Mouse (Mus musculus) CH12.LX (cell line): ENCODE data around the gene Zc3hc1. TPM values are rescaled to one million over a fixed set of nuclear protein-coding genes. Genes with fewer than 3 reads are reported as not detected.

Experiments used
- DNase-seq: peaks from one replicate; pipeline ENCODE4 v3.0.0-alpha.2; 2013; ENCODE audit errors: extremely low read depth
- H3K27ac ChIP-seq: 2 replicates; pipeline ENCODE4 v1.5.1; 2012; ENCODE audit warnings: low read depth, mild to moderate bottlenecking, control low read depth, moderate library complexity; ENCODE audit not compliant: insufficient read depth
- H3K27me3 ChIP-seq: replicated peaks from 2 replicates; pipeline ENCODE3; 2012; ENCODE audit warnings: inconsistent platforms
- H3K36me3 ChIP-seq, 2 experiments: replicated peaks in 1 of 2; 2 replicates each; pipeline versions ENCODE3 to v1.6.1; 2012; ENCODE audit warnings: inconsistent platforms in 1 of 2, low read length in 1 of 2, mild to moderate bottlenecking in 1 of 2, mixed read lengths in 1 of 2, moderate library complexity in 1 of 2; ENCODE audit not compliant: control insufficient read depth in 1 of 2, insufficient read depth in 1 of 2
- H3K4me1 ChIP-seq, 2 experiments: 2 replicates each; pipeline ENCODE4 v1.6.1; 2012; ENCODE audit warnings: inconsistent platforms in 1 of 2, moderate library complexity in 1 of 2; ENCODE audit not compliant: insufficient read depth in 2 of 2, control insufficient read depth in 1 of 2
- H3K4me2 ChIP-seq: 2 replicates; pipeline ENCODE4 v1.6.1; 2012; ENCODE audit warnings: low read depth, mild to moderate bottlenecking, control low read depth; ENCODE audit not compliant: poor library complexity, insufficient read depth, severe bottlenecking
- H3K4me3 ChIP-seq, 3 experiments: fragments of 150-350 bp in 1 of 3; sonication (generic) in 1 of 3; replicated peaks in 1 of 3; 2 replicates each; pipeline versions ENCODE3 to v1.5.1; 2011 to 2012; ENCODE audit warnings: low read depth in 2 of 3, low read length in 2 of 3, mild to moderate bottlenecking in 2 of 3, moderate library complexity in 2 of 3, control low read depth in 1 of 3, improper control_type of control experiment in 1 of 3, inconsistent platforms in 1 of 3, mixed read lengths in 1 of 3; ENCODE audit not compliant: poor library complexity in 1 of 3
- H3K79me2 ChIP-seq: replicated peaks from 2 replicates; pipeline ENCODE4 v1.6.1; 2012; ENCODE audit warnings: mild to moderate bottlenecking, moderate library complexity; ENCODE audit not compliant: control insufficient read depth, poor library complexity, insufficient read depth, severe bottlenecking; ENCODE audit errors: extremely low read depth
- H3K9ac ChIP-seq: 2 replicates; pipeline ENCODE4 v1.6.1; 2012; ENCODE audit warnings: low read depth, mild to moderate bottlenecking, control low read depth, moderate library complexity; ENCODE audit not compliant: insufficient read depth
- H3K9me3 ChIP-seq: replicated peaks from 2 replicates; pipeline ENCODE3; 2012; ENCODE audit warnings: low read length, inconsistent platforms, mixed read lengths
- CHD1 ChIP-seq: IDR thresholded peaks from 2 replicates; pipeline ENCODE4 v1.6.1; 2012; ENCODE audit warnings: low read depth, low read length, improper control_type of control experiment, inconsistent platforms
- CHD2 ChIP-seq: IDR thresholded peaks from 2 replicates; pipeline ENCODE4 v1.6.1; 2011; ENCODE audit warnings: low read length, improper control_type of control experiment
- E2F4 ChIP-seq: IDR thresholded peaks from 2 replicates; pipeline ENCODE4 v1.6.1; 2011; ENCODE audit warnings: low read depth, low read length, improper control_type of control experiment; ENCODE audit not compliant: insufficient replicate concordance
- ELF1 ChIP-seq: IDR thresholded peaks from 2 replicates; pipeline ENCODE4 v1.6.1; 2014; ENCODE audit warnings: low read depth, mild to moderate bottlenecking, inconsistent platforms, low read length, improper control_type of control experiment
- ETS1 ChIP-seq: conservative IDR thresholded peaks from 2 replicates; pipeline ENCODE4 v1.6.1; 2012; ENCODE audit warnings: low read depth, mild to moderate bottlenecking, inconsistent platforms, low read length, improper control_type of control experiment, moderate library complexity
- GABPA ChIP-seq: IDR thresholded peaks from 2 replicates; pipeline ENCODE4 v1.6.1; 2012; ENCODE audit warnings: low read depth, low read length, improper control_type of control experiment, inconsistent platforms; ENCODE audit not compliant: insufficient replicate concordance
- HCFC1 ChIP-seq: IDR thresholded peaks from 2 replicates; pipeline ENCODE4 v1.6.1; 2012; ENCODE audit warnings: low read depth, mild to moderate bottlenecking, inconsistent platforms, low read length, improper control_type of control experiment
- JUN ChIP-seq: IDR thresholded peaks from 2 replicates; pipeline ENCODE4 v1.6.1; 2011; ENCODE audit warnings: low read depth, mild to moderate bottlenecking, low read length, improper control_type of control experiment, moderate library complexity; ENCODE audit not compliant: insufficient read depth
- KAT2A ChIP-seq: IDR thresholded peaks from 2 replicates; pipeline ENCODE4 v1.6.1; 2012; ENCODE audit warnings: low read length, improper control_type of control experiment, inconsistent platforms; ENCODE audit not compliant: insufficient replicate concordance
- MAFK ChIP-seq: IDR thresholded peaks from 2 replicates; pipeline ENCODE4 v1.6.1; 2011; ENCODE audit warnings: low read length, improper control_type of control experiment; ENCODE audit not compliant: insufficient replicate concordance
- MAX ChIP-seq: IDR thresholded peaks from 2 replicates; pipeline ENCODE4 v1.6.1; 2011; ENCODE audit warnings: low read length, improper control_type of control experiment
- MAZ ChIP-seq: IDR thresholded peaks from 2 replicates; pipeline ENCODE4 v1.6.1; 2012; ENCODE audit warnings: low read depth, mild to moderate bottlenecking, inconsistent platforms, low read length, improper control_type of control experiment, moderate library complexity
- MXI1 ChIP-seq: IDR thresholded peaks from 2 replicates; pipeline ENCODE4 v1.6.1; 2011; ENCODE audit warnings: mild to moderate bottlenecking, low read depth, low read length, improper control_type of control experiment
- NRF1 ChIP-seq: IDR thresholded peaks from 2 replicates; pipeline ENCODE4 v1.6.1; 2014; ENCODE audit warnings: low read depth, mild to moderate bottlenecking, inconsistent platforms, low read length, improper control_type of control experiment, moderate library complexity
- PAX5 ChIP-seq: IDR thresholded peaks from 2 replicates; pipeline ENCODE4 v1.6.1; 2012; ENCODE audit warnings: low read length, inconsistent platforms, mixed read lengths
- POLR2A ChIP-seq: IDR thresholded peaks from 2 replicates; pipeline ENCODE4 v1.6.1; 2011; ENCODE audit warnings: low read depth, mild to moderate bottlenecking, improper control_type of control experiment, low read length
- POLR2AphosphoS2 ChIP-seq: IDR thresholded peaks from 2 replicates; pipeline ENCODE4 v1.6.1; 2011; ENCODE audit warnings: low read depth, low read length, improper control_type of control experiment
- SMC3 ChIP-seq: IDR thresholded peaks from 2 replicates; pipeline ENCODE4 v1.6.1; 2011; ENCODE audit warnings: low read depth, low read length, improper control_type of control experiment
- TCF12 ChIP-seq: IDR thresholded peaks from 2 replicates; pipeline ENCODE4 v1.6.1; 2014; ENCODE audit warnings: low read depth, mild to moderate bottlenecking, inconsistent platforms, low read length, improper control_type of control experiment
- USF1 ChIP-seq: IDR thresholded peaks from 2 replicates; pipeline ENCODE4 v1.6.1; 2014; ENCODE audit warnings: low read depth, mild to moderate bottlenecking, inconsistent platforms, low read length, improper control_type of control experiment
- USF2 ChIP-seq: conservative IDR thresholded peaks from 2 replicates; pipeline ENCODE4 v1.6.1; 2011; ENCODE audit warnings: low read depth, low read length, improper control_type of control experiment
- ZKSCAN1 ChIP-seq: IDR thresholded peaks from 2 replicates; pipeline ENCODE4 v1.6.1; 2012; ENCODE audit warnings: low read depth, inconsistent platforms, low read length, improper control_type of control experiment, borderline replicate concordance
- dilution Hi-C: fragments of 300-500 bp; cut with MboI; formaldehyde crosslinking; loops from 2 replicates; pipeline ENCODE4 v1.14.3; 2020; ENCODE audit warnings: low sequenced_read_pairs; ENCODE audit not compliant: extremely low pct_unique_long_range_greater_than_20kb, extremely low pct_ligation_motif_present
- in situ Hi-C: fragments of 300-500 bp; cut with MboI; formaldehyde crosslinking; loops from 3 replicates; pipeline ENCODE4 v1.14.3; 2019; ENCODE audit warnings: low sequenced_read_pairs, low pct_ligation_motif_present, low pct_unique_long_range_greater_than_20kb, mixed read lengths
- polyA plus RNA-seq: library from polyadenylated mRNA; unstranded; fragments of >175 nt; gene quantifications from 2 replicates; pipeline ENCODE4 v1.2.1, GENCODE M21; 2012; ENCODE audit warnings: low read depth; ENCODE audit not compliant: insufficient read length
- total RNA-seq, 2 experiments: library from RNA; depleted of rRNA; stranded (reverse); fragments of 300-350 nt in 1 of 2; fragments of >200 nt in 1 of 2; gene quantifications; 2 replicates each; pipeline ENCODE4 v1.2.3; 2012 to 2014

The Zc3hc1 gene
- total and polyA plus RNA-seq, 3 experiments: 59.5 to 89.5 (median 80.2) TPM

GRCm38 (mm10) chr6:30352762-30353161 is 38.1 kb downstream of the Zc3hc1 start:
- no peak overlapping the region for H3K4me3 ChIP-seq
- H3K9ac ChIP-seq: no peak overlapping the region
- TF ChIP-seq MAFK: no peak
- TF ChIP-seq ETS1: no peak
- no peak for TF ChIP-seq MAX
- no peak for TF ChIP-seq POLR2AphosphoS2
- no peak for TF ChIP-seq KAT2A
- no peak for TF ChIP-seq USF2
- no peak for TF ChIP-seq NRF1
- no peak for TF ChIP-seq JUN
- no peak for TF ChIP-seq E2F4
- TF ChIP-seq CHD1: no peak
- TF ChIP-seq ELF1: no peak
- TF ChIP-seq CHD2: no peak
- TF ChIP-seq HCFC1: no peak
- TF ChIP-seq TCF12: no peak
- TF ChIP-seq MXI1: no peak
- no peak for TF ChIP-seq USF1
- TF ChIP-seq, all 38 proteins: peak for 0
- H3K79me2 ChIP-seq: no peaks in the 10 kb centered on the region
- no peak overlapping the region for H3K4me2 ChIP-seq
- H3K27me3 ChIP-seq: no peaks in the 10 kb centered on the region
- no peaks in the 10 kb centered on the region for H3K9me3 ChIP-seq
- no peak for DNase-seq
- H3K36me3 ChIP-seq: peaks cover 0 to 7% of the 10 kb centered on the region in 2 experiments
- in situ Hi-C loops (loop anchor here (10.0 kb wide), 1 partner anchor 258 kb away; no protein-coding TSS in a partner anchor), dilution Hi-C loops (no loop called here)
- H3K4me1 ChIP-seq: peaks cover 0 to 35% of the 10 kb centered on the region in 2 experiments; a peak in 2 of 4 replicates
- H3K27ac ChIP-seq: no peak overlapping the region

- H3K9me3 ChIP-seq: no peaks in the 10 kb centered on the region
- in situ Hi-C loops (loop anchor here (10.0 kb wide), 1 partner anchor 256 kb away; no protein-coding TSS in a partner anchor), dilution Hi-C loops (no loop called here)
- H3K27me3 ChIP-seq: no peaks in the 10 kb centered on the region
- no peak overlapping the region for H3K9ac ChIP-seq
- H3K4me2 ChIP-seq: no peak overlapping the region
- H3K27ac ChIP-seq: no peak overlapping the region
- no peak for TF ChIP-seq TCF12
- no peak for TF ChIP-seq PAX5
- TF ChIP-seq ZKSCAN1: no peak
- TF ChIP-seq SMC3: no peak
- TF ChIP-seq ELF1: no peak
- no peak for TF ChIP-seq USF2
- no peak for TF ChIP-seq GABPA
- TF ChIP-seq MXI1: no peak
- TF ChIP-seq POLR2A: no peak
- no peak for TF ChIP-seq CHD1
- no peak for TF ChIP-seq CHD2
- TF ChIP-seq MAZ: no peak
- H3K79me2 ChIP-seq: no peaks in the 10 kb centered on the region
- H3K4me3 ChIP-seq: no peak overlapping the region
- H3K36me3 ChIP-seq: peaks cover 0 to under 1% of the 10 kb centered on the region in 2 experiments
- H3K4me1 ChIP-seq: peaks cover 0 to 26% of the 10 kb centered on the region in 2 experiments; a peak in 2 of 4 replicates
- no peak for DNase-seq
These were observed 39.5 kb downstream of the Zc3hc1 start for GRCm38 (mm10) chr6:30351290-30351689.
